Mouse (Mus musculus): ENCODE measurements around the gene Vps13c. TPM values are rescaled to one million over a fixed set of nuclear protein-coding genes. Genes with fewer than 3 reads are reported as not detected.

The Vps13c gene
- total RNA-seq (2021), result 10 to 100 TPM; 39.8 to 46.3 TPM
- long read RNA-seq, experiment 1, partial matches to known transcripts, result 1 of 1 reads
- long read RNA-seq, experiment 1, other reads (novel, unspliced or antisense), result 0 of 1 reads
- long read RNA-seq, experiment 2, partial matches to known transcripts, result 2 of 4 reads
- long read RNA-seq, experiment 2, other reads (novel, unspliced or antisense), result 2 of 4 reads

GRCm38 (mm10) chr9:67839981-67840859 is at the start of gene Vps13c:
Vps13c (plus strand) TSS chr9:67840396.
- peak; percentile 71 to 78 for DNase-seq (ENCODE audit: low spot score in 2 of 2)

- no peak for DNase-seq (ENCODE audit: low spot score in 2 of 2)
Measured at GRCm38 (mm10) chr9:67792405-67792804, 47.8 kb upstream of the Vps13c start.

GRCm38 (mm10) chr9:67793501-67793900 is 46.7 kb upstream of the Vps13c start:
- DNase-seq (ENCODE audit: low spot score in 2 of 2), result no peak

- no peak for DNase-seq (ENCODE audit: low spot score in 2 of 2)
Measured at GRCm38 (mm10) chr9:67794216-67794615, 46.0 kb upstream of the Vps13c start.

GRCm38 (mm10) chr9:67794668-67795067 is 45.5 kb upstream of the Vps13c start:
- DNase-seq (ENCODE audit: low spot score in 2 of 2), result no peak

GRCm38 (mm10) chr9:67795205-67795675 is 45.0 kb upstream of the Vps13c start:
- no peak for DNase-seq (ENCODE audit: low spot score in 2 of 2)

GRCm38 (mm10) chr9:67799078-67799819 is 40.9 kb upstream of the Vps13c start:
- no peak for DNase-seq (ENCODE audit: low spot score in 2 of 2)

- DNase-seq (ENCODE audit: low spot score in 2 of 2), result peak; percentile 69 to 75
Measured at GRCm38 (mm10) chr9:67802241-67802640, 38.0 kb upstream of the Vps13c start.

GRCm38 (mm10) chr9:67807000-67807399 is 33.2 kb upstream of the Vps13c start:
- DNase-seq (ENCODE audit: low spot score in 2 of 2), result no peak

- DNase-seq (ENCODE audit: low spot score in 2 of 2), result no peak
Measured at GRCm38 (mm10) chr9:67810527-67810926, 29.7 kb upstream of the Vps13c start.

- DNase-seq (ENCODE audit: low spot score in 2 of 2), result no peak
Measured at GRCm38 (mm10) chr9:67811116-67811515, 29.1 kb upstream of the Vps13c start.

GRCm38 (mm10) chr9:67813171-67813570 is 27.0 kb upstream of the Vps13c start:
- DNase-seq (ENCODE audit: low spot score in 2 of 2), result no peak

- peak in 1 of 2 experiments; percentile 27 for DNase-seq (ENCODE audit: low spot score in 2 of 2)
Measured at GRCm38 (mm10) chr9:67813665-67814337, 26.4 kb upstream of the Vps13c start.

GRCm38 (mm10) chr9:67816172-67816928 is 23.8 kb upstream of the Vps13c start:
- no peak for DNase-seq (ENCODE audit: low spot score in 2 of 2)

GRCm38 (mm10) chr9:67817898-67818667 is 22.1 kb upstream of the Vps13c start:
- DNase-seq (ENCODE audit: low spot score in 2 of 2), result no peak

GRCm38 (mm10) chr9:67818668-67818950 is 21.6 kb upstream of the Vps13c start:
- DNase-seq (ENCODE audit: low spot score in 2 of 2), result no peak

- no peak for DNase-seq (ENCODE audit: low spot score in 2 of 2)
Measured at GRCm38 (mm10) chr9:67823131-67823530, 17.1 kb upstream of the Vps13c start.

- DNase-seq (ENCODE audit: low spot score in 2 of 2), result no peak
Measured at GRCm38 (mm10) chr9:67825527-67825926, 14.7 kb upstream of the Vps13c start.

GRCm38 (mm10) chr9:67828182-67828581 is 12.0 kb upstream of the Vps13c start:
- DNase-seq (ENCODE audit: low spot score in 2 of 2), result peak; percentile 51 to 54

Data from adrenal gland, adult 18-20 months (tissue).